Mouse (Mus musculus) cerebellum, adult 8-10 months (tissue): Measurements from ENCODE around the gene Tdrkh.

Experiments used
- DNase-seq: peaks from one replicate; pipeline ENCODE4 v3.0.0; 2022

Tdrkh gene

GRCm38 (mm10) chr3:94413031-94413679, at the start of gene Tdrkh:
Gene Tdrkh (plus strand): TSS chr3:94413273.
- DNase-seq, result peak; percentile 96

- DNase-seq, result peak; percentile 60
Measured at GRCm38 (mm10) chr3:94363291-94364153, 49.6 kb upstream of the Tdrkh start.

- no peak for DNase-seq
Measured at GRCm38 (mm10) chr3:94364154-94364526, 48.9 kb upstream of the Tdrkh start.

GRCm38 (mm10) chr3:94366761-94367160, 46.3 kb upstream of the Tdrkh start:
- peak; percentile 82 for DNase-seq

- DNase-seq, result no peak
Measured at GRCm38 (mm10) chr3:94367511-94367910, 45.6 kb upstream of the Tdrkh start.

GRCm38 (mm10) chr3:94368631-94369030, 44.4 kb upstream of the Tdrkh start:
- no peak for DNase-seq

GRCm38 (mm10) chr3:94369709-94370108, 43.4 kb upstream of the Tdrkh start:
- no peak for DNase-seq

- peak; percentile 66 for DNase-seq
Measured at GRCm38 (mm10) chr3:94371637-94372036, 41.4 kb upstream of the Tdrkh start.

- no peak for DNase-seq
Measured at GRCm38 (mm10) chr3:94372038-94372437, 41.0 kb upstream of the Tdrkh start.

- peak; percentile 60 for DNase-seq
Measured at GRCm38 (mm10) chr3:94372641-94373040, 40.4 kb upstream of the Tdrkh start, which contains the start of gene Rorc. Gene Rorc (plus strand): TSS chr3:94372794.

GRCm38 (mm10) chr3:94373090-94373489, 40.0 kb upstream of the Tdrkh start:
- DNase-seq, result peak; percentile 37

- DNase-seq, result peak; percentile 60
Measured at GRCm38 (mm10) chr3:94373597-94374011, 39.5 kb upstream of the Tdrkh start.

- DNase-seq, result no peak
Measured at GRCm38 (mm10) chr3:94374636-94375035, 38.4 kb upstream of the Tdrkh start.

GRCm38 (mm10) chr3:94375146-94375545, 37.9 kb upstream of the Tdrkh start:
- no peak for DNase-seq

GRCm38 (mm10) chr3:94375861-94376260, 37.2 kb upstream of the Tdrkh start:
- no peak for DNase-seq

- DNase-seq, result no peak
Measured at GRCm38 (mm10) chr3:94377028-94377923, 35.8 kb upstream of the Tdrkh start.

GRCm38 (mm10) chr3:94379831-94380510, 33.1 kb upstream of the Tdrkh start:
- no peak for DNase-seq

GRCm38 (mm10) chr3:94382308-94382707, 30.8 kb upstream of the Tdrkh start:
- DNase-seq, result no peak

- DNase-seq, result no peak
Measured at GRCm38 (mm10) chr3:94383476-94383875, 29.6 kb upstream of the Tdrkh start.

- DNase-seq, result no peak
Measured at GRCm38 (mm10) chr3:94386671-94387070, 26.4 kb upstream of the Tdrkh start.

- no peak for DNase-seq
Measured at GRCm38 (mm10) chr3:94387391-94387790, 25.7 kb upstream of the Tdrkh start.

GRCm38 (mm10) chr3:94388047-94388446, 25.0 kb upstream of the Tdrkh start:
- DNase-seq, result no peak
